Mouse (Mus musculus) cortical plate, adult 2 months (tissue): ENCODE data around the gene Rnf135.

Source experiments
- CTCF ChIP-seq: fragments of 200-500 bp; IDR thresholded peaks from 2 replicates; pipeline ENCODE4 v1.5.1; 2011; ENCODE audit warnings: mild to moderate bottlenecking, control low read depth, low read length; ENCODE audit not compliant: insufficient read depth; ENCODE audit errors: extremely low read depth
- POLR2A ChIP-seq: fragments of 200-500 bp; IDR thresholded peaks from 2 replicates; pipeline ENCODE4 v1.6.1; 2011; ENCODE audit warnings: mild to moderate bottlenecking, low read length, control low read depth; ENCODE audit not compliant: insufficient read depth; ENCODE audit errors: extremely low read depth

GRCm38 (mm10) chr11:80181021-80181749 lies 2.5 kb upstream of the Rnf135 start:
- TF ChIP-seq CTCF: no peak
- no peak for TF ChIP-seq POLR2A
